Mouse (Mus musculus) liver, postnatal 0 days (tissue): Measurements from ENCODE around the gene Yy1. TPM values are rescaled to one million over a fixed set of nuclear protein-coding genes. Genes with fewer than 3 reads are reported as not detected.

Experiments used
- ATAC-seq: fragments of 200-750 bp; cut with Nextera tagmentation; 2 replicates; pipeline ENCODE4 v1.8.0; 2017; ENCODE audit warnings: mild to moderate bottlenecking, moderate library complexity
- DNase-seq: peaks from one replicate; pipeline ENCODE4 v3.0.0-alpha.2; 2016
- H3K27ac ChIP-seq: fragments of 300-500 bp; sonication (generic); 2 replicates; pipeline ENCODE4 v1.5.1; 2014; ENCODE audit warnings: antibody characterized with exemption, moderate library complexity, mild to moderate bottlenecking, low read depth
- H3K27me3 ChIP-seq: fragments of 300-500 bp; sonication (generic); 2 replicates; pipeline ENCODE4 v1.6.1; 2014; ENCODE audit warnings: low read length, control low read depth, mixed read lengths; ENCODE audit not compliant: insufficient read depth
- H3K36me3 ChIP-seq: fragments of 300-500 bp; sonication (generic); replicated peaks from 2 replicates; pipeline ENCODE4 v1.6.1; 2014; ENCODE audit warnings: mild to moderate bottlenecking, control low read depth, low read length, moderate library complexity, mixed read lengths; ENCODE audit not compliant: insufficient read depth
- H3K4me1 ChIP-seq: fragments of 300-500 bp; sonication (generic); 2 replicates; pipeline ENCODE4 v1.6.1; 2014; ENCODE audit warnings: antibody characterized with exemption, mild to moderate bottlenecking, control low read depth; ENCODE audit not compliant: insufficient read depth
- H3K4me2 ChIP-seq: fragments of 300-500 bp; sonication (generic); 2 replicates; pipeline ENCODE4 v1.6.1; 2014; ENCODE audit warnings: low read depth, mild to moderate bottlenecking, low read length, moderate library complexity, mixed read lengths
- H3K4me3 ChIP-seq: fragments of 300-500 bp; sonication (generic); 2 replicates; pipeline ENCODE4 v1.5.1; 2014; ENCODE audit warnings: low read depth, low read length
- H3K9ac ChIP-seq: fragments of 300-500 bp; sonication (generic); replicated peaks from 2 replicates; pipeline ENCODE4 v1.6.1; 2014; ENCODE audit warnings: mild to moderate bottlenecking, moderate library complexity
- H3K9me3 ChIP-seq: fragments of 300-500 bp; sonication (generic); 2 replicates; pipeline ENCODE4 v1.6.1; 2016; ENCODE audit warnings: mild to moderate bottlenecking, control low read depth, low read length, mixed read lengths
- CTCF ChIP-seq: sonication (generic); IDR thresholded peaks from 2 replicates; pipeline ENCODE4 v1.5.1; 2016; ENCODE audit warnings: antibody characterized with exemption, low read depth
- EP300 ChIP-seq: IDR thresholded peaks from 2 replicates; pipeline ENCODE4 v1.6.1; 2016; ENCODE audit warnings: antibody characterized with exemption, low read depth, mild to moderate bottlenecking
- WGBS: fragments of 180-500 bp; shearing (Covaris S2); extraction: QIAGEN DNeasy Blood & Tissue Kit; methylation state at CpG from one replicate; pipeline ENCODE4 v1.1.7; 2014; ENCODE audit not compliant: insufficient replicate concordance; 5-methylcytosine and 5-hydroxymethylcytosine counted together
- polyA plus RNA-seq: library from polyadenylated mRNA; unstranded; fragments of >200 nt; fragmentation: Nextera tagmentation; extraction: Ambion mirVana; gene quantifications from 2 replicates; pipeline ENCODE4 v1.2.1, GENCODE M21; 2015

Gene Yy1
- polyA plus RNA-seq, 1 experiment from 2014 or later = 5.3 TPM

DNA sequence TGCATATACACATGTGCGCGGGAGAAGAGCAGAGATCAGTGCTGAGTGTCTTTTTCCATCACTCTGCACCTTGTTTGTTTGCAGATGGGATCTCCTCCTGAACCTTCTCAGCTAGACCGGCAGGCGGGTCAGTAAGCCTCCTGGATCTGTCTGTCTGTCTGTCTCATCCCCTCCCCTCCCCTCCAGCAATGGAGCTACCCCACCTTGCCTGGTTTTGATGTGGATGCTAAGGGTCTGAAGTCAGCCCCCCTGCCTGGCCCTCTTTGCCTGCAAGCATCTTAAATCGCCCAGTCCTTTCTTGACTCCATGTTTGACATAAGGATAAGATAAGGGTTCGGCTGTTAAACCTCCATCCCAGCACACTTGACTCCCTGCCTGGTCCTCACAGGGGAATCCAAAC, 32.8 kb upstream of the Yy1 start:
- no peak overlapping the region for H3K9ac ChIP-seq

DNA sequence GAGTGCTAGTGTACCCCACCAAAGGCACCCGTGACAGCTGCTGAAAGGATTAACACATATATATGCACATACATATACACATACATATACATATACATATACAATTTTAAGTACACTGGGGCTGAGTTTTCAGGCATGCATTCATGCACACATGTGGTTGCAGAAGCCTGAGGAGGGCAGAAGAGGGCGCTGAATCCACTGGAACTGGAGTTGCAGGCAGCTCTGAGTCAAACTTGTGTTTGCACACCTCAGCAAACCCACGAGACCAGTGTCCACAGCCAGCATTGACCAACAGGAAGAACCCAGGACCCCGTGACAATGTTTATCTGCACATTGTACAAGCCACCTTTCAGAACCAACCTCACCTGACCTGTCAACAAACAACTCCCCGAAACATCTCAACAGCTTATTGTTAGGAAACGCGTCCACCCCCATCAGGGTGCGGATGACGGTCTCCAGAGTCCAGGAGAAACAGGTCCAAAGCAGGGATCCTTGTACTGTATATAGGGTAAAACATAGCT, 32.2 kb upstream of the Yy1 start:
- Histone ChIP-seq H3K4me1 (peaks cover 34% of the 10 kb centered on the region), H3K4me3 (no peak overlapping the region), H3K36me3 (no peaks in the 10 kb centered on the region), H3K9ac (no peak overlapping the region), H3K9me3 (no peaks in the 10 kb centered on the region), H3K4me2 (peak overlapping the region; percentile 15), H3K27ac (peak overlapping the region; percentile 68), H3K27me3 (no peaks in the 10 kb centered on the region)
- ATAC-seq (no peak), DNase-seq (peak; percentile 71)
- peak; percentile 74 for TF ChIP-seq CTCF
- no peak for TF ChIP-seq EP300
- WGBS = 57% methylated on average over 9 of the region's 9 CpGs

More for the DNA sequence above, 32.8 kb upstream of the Yy1 start:
- Histone ChIP-seq H3K4me1 (peaks cover 30% of the 10 kb centered on the region), H3K27me3 (no peaks in the 10 kb centered on the region), H3K27ac (no peak overlapping the region), H3K36me3 (no peaks in the 10 kb centered on the region), H3K9me3 (no peaks in the 10 kb centered on the region), H3K4me2 (no peak overlapping the region), H3K4me3 (no peak overlapping the region)
- DNase-seq (no peak), ATAC-seq (no peak)
- TF ChIP-seq EP300 = no peak
- no peak for TF ChIP-seq CTCF
- 69% methylated on average over 6 of the region's 6 CpGs for WGBS

DNA sequence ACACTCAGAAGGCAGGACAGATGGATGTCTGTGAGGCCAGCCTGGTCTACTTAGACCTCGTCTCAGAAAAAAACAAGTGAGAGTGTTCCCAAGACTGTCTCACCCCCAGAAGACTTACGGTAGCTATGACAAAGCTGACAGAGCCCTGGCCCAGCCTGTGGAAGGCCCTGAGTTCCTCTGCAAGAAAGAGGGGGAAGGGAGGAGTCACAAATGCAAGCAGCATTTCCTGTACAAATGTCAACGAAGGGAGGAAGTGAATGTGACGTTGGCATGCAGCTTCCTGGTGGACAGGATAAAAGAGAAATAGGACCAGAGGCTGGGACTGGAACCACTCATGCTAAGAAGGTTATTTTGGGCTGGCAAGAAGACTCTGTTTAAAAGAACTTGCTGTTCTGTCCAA, 31.6 kb upstream of the Yy1 start:
- ATAC-seq = no peak
- Histone ChIP-seq H3K36me3 (no peaks in the 10 kb centered on the region), H3K9me3 (no peaks in the 10 kb centered on the region), H3K4me1 (peaks cover 38% of the 10 kb centered on the region), H3K4me2 (peak overlapping the region; percentile 15; the same call in 1 of the 2 replicates), H3K9ac (no peak overlapping the region), H3K27ac (peak overlapping the region; percentile 68), H3K27me3 (no peaks in the 10 kb centered on the region), H3K4me3 (no peak overlapping the region)
- whole genome bisulfite sequencing = 21% methylated on average over 4 of the region's 4 CpGs
- TF ChIP-seq EP300 (peak; percentile 31; the same call in 1 of the 2 replicates), CTCF (no peak)
- DNase-seq = peak; percentile 37

DNA sequence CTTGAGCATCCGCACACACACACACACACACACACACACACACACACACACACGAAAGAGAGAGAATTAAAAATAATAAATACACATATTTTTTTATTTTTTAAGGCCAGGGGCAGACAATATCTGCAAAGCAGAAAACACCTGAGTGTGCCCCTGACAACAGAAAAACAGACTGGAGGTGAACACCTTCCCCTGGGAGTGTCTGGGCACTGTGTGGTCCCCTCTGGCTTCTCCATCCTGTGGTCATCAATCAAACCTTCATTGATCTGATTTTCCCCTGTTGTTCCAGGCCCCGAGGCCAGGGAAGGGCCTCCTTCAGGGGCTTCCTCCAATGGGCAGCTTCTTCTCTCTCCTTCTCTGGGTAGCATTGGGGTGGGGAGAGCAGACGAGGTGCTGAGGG, 31.1 kb upstream of the Yy1 start:
- no peak overlapping the region for H3K4me3 ChIP-seq
- no peak overlapping the region for H3K4me2 ChIP-seq
- TF ChIP-seq EP300 = no peak
- no peak for TF ChIP-seq CTCF
- WGBS = 73% methylated on average over 4 of the region's 4 CpGs
- ATAC-seq = no peak
- peak overlapping the region; percentile 68; the same call in 1 of the 2 replicates for H3K27ac ChIP-seq
- H3K36me3 ChIP-seq = no peaks in the 10 kb centered on the region
- H3K9me3 ChIP-seq = no peaks in the 10 kb centered on the region
- no peak overlapping the region for H3K9ac ChIP-seq
- no peaks in the 10 kb centered on the region for H3K27me3 ChIP-seq
- peaks cover 43% of the 10 kb centered on the region for H3K4me1 ChIP-seq
- no peak for DNase-seq

DNA sequence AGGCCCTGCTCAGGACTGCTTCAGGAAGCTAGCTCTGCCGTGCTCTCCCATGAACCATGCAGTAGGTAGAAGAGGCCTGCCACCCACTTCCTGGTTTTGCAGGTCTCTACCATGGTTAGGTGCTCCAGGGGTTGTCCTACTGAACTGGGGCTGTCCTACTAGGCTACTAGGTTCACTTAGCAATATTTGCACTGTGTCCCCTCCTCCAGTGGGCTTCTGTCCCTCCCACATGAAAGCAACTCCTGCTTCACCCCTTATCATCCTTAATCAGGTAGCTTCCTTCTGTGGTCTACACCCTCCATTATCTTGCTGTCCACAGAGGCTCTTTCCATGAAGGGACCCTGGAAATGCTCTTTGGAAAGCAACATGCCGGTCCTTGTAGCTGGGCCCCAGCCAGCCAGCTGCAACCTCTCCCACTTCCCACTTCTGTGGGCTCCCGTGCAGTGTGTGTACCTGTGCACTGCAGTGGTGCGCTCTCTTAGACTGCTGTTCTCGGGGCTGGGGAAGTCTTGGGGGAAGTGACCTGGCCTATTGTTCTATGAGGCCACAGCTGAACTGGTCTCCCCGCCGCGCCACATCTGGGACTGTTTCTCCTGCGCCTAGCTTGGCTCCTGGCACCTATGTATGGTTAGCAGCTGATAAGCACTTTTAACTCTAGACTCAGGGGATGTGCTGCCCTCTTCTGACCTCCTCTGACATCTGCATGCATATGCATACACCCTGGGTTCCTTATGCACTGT, 29.5 kb upstream of the Yy1 start:
- peak overlapping the region; percentile 67 for H3K27ac ChIP-seq
- no peaks in the 10 kb centered on the region for H3K36me3 ChIP-seq
- peaks cover 41% of the 10 kb centered on the region for H3K4me1 ChIP-seq
- H3K4me2 ChIP-seq = peak overlapping the region; percentile 74; the same call in 1 of the 2 replicates
- no peak overlapping the region for H3K4me3 ChIP-seq
- 0 out of 2 replicates have a peak overlapping the region, but pooled peaks have one; percentile 8 for H3K9ac ChIP-seq
- WGBS = 19% methylated on average over 9 of the region's 9 CpGs
- DNase-seq (peak; percentile 68), ATAC-seq (peak; percentile 70)
- H3K9me3 ChIP-seq = no peaks in the 10 kb centered on the region
- TF ChIP-seq CTCF = peak; percentile 83
- TF ChIP-seq EP300 = no peak
- H3K27me3 ChIP-seq = no peaks in the 10 kb centered on the region

DNA sequence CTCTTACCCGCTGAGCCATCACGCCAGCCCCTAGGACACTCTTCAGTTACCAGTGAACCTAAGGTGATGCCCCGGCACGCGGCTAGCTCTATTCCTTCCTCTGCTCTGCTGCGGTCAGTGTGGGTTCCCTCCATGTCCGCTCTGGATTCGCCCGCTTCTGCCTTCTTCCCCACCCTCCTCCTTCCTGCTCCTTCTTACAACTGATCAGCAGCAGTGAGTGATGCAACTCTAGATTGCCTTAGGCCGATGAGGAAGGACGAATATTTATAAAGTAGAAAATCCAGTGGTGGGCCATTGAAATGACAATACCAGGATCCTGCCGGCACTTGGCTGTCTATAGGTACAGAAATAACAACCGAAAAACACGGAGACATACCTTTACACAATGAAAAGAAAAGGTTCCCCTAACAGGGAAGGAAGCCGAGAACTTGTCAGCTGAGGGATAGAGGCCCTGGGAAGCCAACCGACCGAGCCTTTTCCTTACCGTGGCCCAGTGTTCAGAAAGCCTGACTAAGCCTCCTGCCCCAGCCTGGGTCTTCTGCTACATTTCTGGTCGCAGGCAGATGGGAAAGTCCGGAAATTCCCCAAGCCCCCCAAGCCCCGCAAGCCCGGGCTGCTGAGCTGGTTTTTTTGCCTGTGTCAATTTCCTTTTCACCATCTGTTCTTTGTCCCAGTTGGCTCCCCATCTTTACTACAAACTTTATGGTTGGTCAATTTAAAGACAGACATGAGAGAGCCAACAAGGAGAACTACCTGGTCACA, 27.7 kb upstream of the Yy1 start:
- 32% methylated on average over 22 of the region's 22 CpGs for WGBS
- Histone ChIP-seq H3K9ac (peak overlapping the region; percentile 56), H3K27ac (peak overlapping the region; percentile 95), H3K9me3 (no peaks in the 10 kb centered on the region), H3K36me3 (no peaks in the 10 kb centered on the region), H3K27me3 (no peaks in the 10 kb centered on the region), H3K4me2 (peak overlapping the region; percentile 74), H3K4me1 (peaks cover 41% of the 10 kb centered on the region), H3K4me3 (peak overlapping the region; percentile 46)
- DNase-seq (peak; percentile 60), ATAC-seq (peak; percentile 10; the same call in 1 of the 2 replicates)
- TF ChIP-seq CTCF = no peak
- TF ChIP-seq EP300 = no peak
